Mouse (Mus musculus) CD4-positive, CD25-positive, alpha-beta regulatory T cell, adult 4 months (primary cell): ENCODE data around the gene Klhl28. TPM values are rescaled to one million over a fixed set of nuclear protein-coding genes. Genes with fewer than 3 reads are reported as not detected.

ENCODE experiments used
- ATAC-seq: one replicate; pipeline ENCODE4 v1.8.0; 2017
- polyA plus RNA-seq, 2 experiments: library from polyadenylated mRNA; unstranded; fragments of 100-300 nt; shearing (Covaris generic); gene quantifications; one replicate each; pipeline ENCODE4 v1.2.1; 2017

The Klhl28 gene
- polyA plus RNA-seq = 10 to 100 TPM; 27.5 to 31.9 TPM

- peak; percentile 93 for ATAC-seq
Observed at GRCm38 (mm10) chr12:64965124-64966026, at the start of gene Klhl28, which contains the start of gene Togaram1. TSS of gene Klhl28 (minus strand) at chr12:64965534. TSS of gene Togaram1 (plus strand) at chr12:64965804.

- no peak for ATAC-seq
Observed at GRCm38 (mm10) chr12:65007725-65008124, 42.4 kb upstream of the Klhl28 start.

GRCm38 (mm10) chr12:64977518-64977917 lies 12.2 kb upstream of the Klhl28 start:
- no peak for ATAC-seq

- no peak for ATAC-seq
Observed at GRCm38 (mm10) chr12:64976191-64976590, 10.9 kb upstream of the Klhl28 start.

GRCm38 (mm10) chr12:64975558-64975957 lies 10.2 kb upstream of the Klhl28 start:
- peak; percentile 71 for ATAC-seq

GRCm38 (mm10) chr12:64972063-64972462 lies 6.7 kb upstream of the Klhl28 start:
- ATAC-seq = no peak

GRCm38 (mm10) chr12:64971399-64971798 lies 6.1 kb upstream of the Klhl28 start:
- no peak for ATAC-seq

GRCm38 (mm10) chr12:64968067-64968466 lies 2.7 kb upstream of the Klhl28 start:
- no peak for ATAC-seq

- ATAC-seq = no peak
Observed at GRCm38 (mm10) chr12:64967470-64967869, 2.1 kb upstream of the Klhl28 start.

- ATAC-seq = no peak
Observed at GRCm38 (mm10) chr12:64966652-64967435, 1.5 kb upstream of the Klhl28 start.

GRCm38 (mm10) chr12:64966101-64966631 lies 832 bp upstream of the Klhl28 start:
- ATAC-seq = peak; percentile 30

- no peak for ATAC-seq
Observed at GRCm38 (mm10) chr12:64964560-64964959, 774 bp downstream of the Klhl28 start.

GRCm38 (mm10) chr12:64937493-64937892 lies 27.8 kb downstream of the Klhl28 start:
- ATAC-seq = peak; percentile 75

- peak; percentile 96 for ATAC-seq
Observed at GRCm38 (mm10) chr12:64917578-64918471, 47.5 kb downstream of the Klhl28 start, which contains the start of gene Gm527. TSS of gene Gm527 (plus strand) at chr12:64917906.

GRCm38 (mm10) chr12:64916735-64917134 lies 48.6 kb downstream of the Klhl28 start:
- ATAC-seq = no peak

- no peak for ATAC-seq
Observed at GRCm38 (mm10) chr12:64912996-64913395, 52.3 kb downstream of the Klhl28 start.

GRCm38 (mm10) chr12:64903186-64903585 lies 62.1 kb downstream of the Klhl28 start:
- ATAC-seq = no peak

- no peak for ATAC-seq
Observed at GRCm38 (mm10) chr12:64902506-64902905, 62.8 kb downstream of the Klhl28 start.

GRCm38 (mm10) chr12:64897060-64897730 lies 68.1 kb downstream of the Klhl28 start:
- peak; percentile 77 for ATAC-seq
